Mouse (Mus musculus) midbrain, embryonic 10.5 days (tissue): Measurements from ENCODE around the gene Donson. TPM values are rescaled to one million over a fixed set of nuclear protein-coding genes. Genes with fewer than 3 reads are reported as not detected.

Experiments
- DNase-seq: peaks from one replicate; pipeline ENCODE4 v3.0.0-alpha.2; 2017; ENCODE audit warnings: low spot score
- H3K27ac ChIP-seq: fragments of 300-500 bp; sonication (generic); replicated peaks from 2 replicates; pipeline ENCODE4 v1.5.1; 2016; ENCODE audit warnings: mild to moderate bottlenecking
- H3K27me3 ChIP-seq: fragments of 300-500 bp; sonication (generic); 2 replicates; pipeline ENCODE4 v1.6.1; 2016; ENCODE audit warnings: low read depth, mild to moderate bottlenecking; ENCODE audit not compliant: poor library complexity, severe bottlenecking
- H3K36me3 ChIP-seq: fragments of 300-500 bp; sonication (generic); 2 replicates; pipeline ENCODE4 v1.6.1; 2016; ENCODE audit warnings: mild to moderate bottlenecking, moderate library complexity
- H3K4me1 ChIP-seq: fragments of 300-500 bp; sonication (generic); 2 replicates; pipeline ENCODE4 v1.6.1; 2016
- H3K4me3 ChIP-seq: fragments of 300-500 bp; sonication (generic); 2 replicates; pipeline ENCODE4 v1.5.1; 2016; ENCODE audit warnings: mild to moderate bottlenecking, moderate library complexity
- H3K9me3 ChIP-seq: fragments of 300-500 bp; sonication (generic); replicated peaks from 2 replicates; pipeline ENCODE4 v1.6.1; 2016; ENCODE audit warnings: mild to moderate bottlenecking
- WGBS: fragments of 180-500 bp; shearing (Covaris S2); methylation state at CpG from one replicate; pipeline ENCODE4 v1.1.7; 2016; 5-methylcytosine and 5-hydroxymethylcytosine counted together
- polyA plus RNA-seq: library from polyadenylated mRNA; unstranded; fragments of >200 nt; fragmentation: Nextera tagmentation; extraction: Ambion mirVana; gene quantifications from 2 replicates; pipeline ENCODE4 v1.2.1, GENCODE M21; 2016

Donson gene
- polyA plus RNA-seq, 1 experiment from 2014 or later = 38.3 TPM

DNA sequence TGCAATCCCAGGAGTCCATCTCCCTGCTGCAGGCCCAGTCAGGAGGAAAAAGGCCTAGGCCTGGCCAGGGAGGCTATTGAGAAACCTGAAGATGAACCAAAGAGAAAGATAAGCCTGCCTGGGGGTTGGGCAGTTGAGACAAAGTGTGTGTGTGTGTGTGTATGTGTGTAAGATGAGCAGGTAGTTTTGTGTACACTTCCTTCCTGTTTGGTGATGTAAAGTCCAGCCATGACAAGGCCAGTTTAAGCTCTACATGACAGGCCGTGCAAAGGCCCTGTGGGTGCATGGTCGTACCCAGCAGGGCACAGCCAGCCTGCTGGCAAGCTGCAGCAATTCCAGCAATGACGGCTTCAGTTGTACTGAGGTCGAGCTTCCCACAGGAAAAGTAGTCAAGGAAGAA is 58.8 kb downstream of the Donson start:
- Histone ChIP-seq H3K4me3 (no peak overlapping the region), H3K27ac (no peak overlapping the region), H3K27me3 (no peaks in the 10 kb centered on the region), H3K9me3 (no peaks in the 10 kb centered on the region), H3K4me1 (no peaks in the 10 kb centered on the region), H3K36me3 (peaks cover 98% of the 10 kb centered on the region)
- DNase-seq = no peak
- 93% methylated on average over 4 of the region's 4 CpGs for WGBS

- Histone ChIP-seq H3K4me1 (no peaks in the 10 kb centered on the region), H3K27me3 (no peaks in the 10 kb centered on the region), H3K36me3 (peaks cover 98% of the 10 kb centered on the region), H3K27ac (no peak overlapping the region), H3K4me3 (no peak overlapping the region), H3K9me3 (no peaks in the 10 kb centered on the region)
- DNase-seq = no peak
- WGBS = 91% methylated on average over 3 of the region's 3 CpGs
Measured at GRCm38 (mm10) chr16:91628673-91629072, 59.9 kb downstream of the Donson start.

GRCm38 (mm10) chr16:91627831-91628230 is 60.7 kb downstream of the Donson start:
- WGBS = 91% methylated on average over 7 of the region's 7 CpGs
- Histone ChIP-seq H3K4me3 (no peak overlapping the region), H3K4me1 (no peaks in the 10 kb centered on the region), H3K27ac (no peak overlapping the region), H3K36me3 (peaks cover 98% of the 10 kb centered on the region), H3K27me3 (no peaks in the 10 kb centered on the region), H3K9me3 (no peaks in the 10 kb centered on the region)
- DNase-seq = no peak

Other genes with a start within 250 kb of the Donson start
- gene Ifnar1, start 203.5 kb downstream of the Donson start, polyA plus RNA-seq = 52.0 and 55.8 TPM in 2 replicates
- gene Ifngr2, start 141.7 kb downstream of the Donson start, polyA plus RNA-seq = 23.8 and 34.5 TPM in 2 replicates
- 41.4 and 43.3 TPM in 2 replicates for gene Tmem50b, start 91.0 kb downstream of the Donson start, polyA plus RNA-seq
- gene Dnajc28, start 69.7 kb downstream of the Donson start, polyA plus RNA-seq = 4.0 and 4.9 TPM in 2 replicates
- gene Gart, start 41.8 kb downstream of the Donson start, polyA plus RNA-seq = 145 and 162 TPM in 2 replicates
- 109 and 119 TPM in 2 replicates for gene Son, start 41.3 kb downstream of the Donson start, polyA plus RNA-seq
- 71.2 and 72.5 TPM in 2 replicates for gene Cryzl1, start 40.2 kb upstream of the Donson start, polyA plus RNA-seq
- gene Itsn1, start 40.5 kb upstream of the Donson start, polyA plus RNA-seq = 49.5 and 53.0 TPM in 2 replicates